Mouse (Mus musculus) bone marrow, adult 2 months (tissue): ENCODE data around the gene Rps3a1.

Experiments used
- CTCF ChIP-seq: fragments of 200-500 bp; IDR thresholded peaks from 2 replicates; pipeline ENCODE4 v1.5.1; 2011; ENCODE audit warnings: low read length, control low read depth; ENCODE audit not compliant: control insufficient read depth, insufficient read depth
- POLR2A ChIP-seq: fragments of 200-500 bp; IDR thresholded peaks from 2 replicates; pipeline ENCODE4 v1.6.1; 2011; ENCODE audit warnings: low read depth, mild to moderate bottlenecking, control low read depth, low read length, borderline replicate concordance; ENCODE audit not compliant: control insufficient read depth

DNA sequence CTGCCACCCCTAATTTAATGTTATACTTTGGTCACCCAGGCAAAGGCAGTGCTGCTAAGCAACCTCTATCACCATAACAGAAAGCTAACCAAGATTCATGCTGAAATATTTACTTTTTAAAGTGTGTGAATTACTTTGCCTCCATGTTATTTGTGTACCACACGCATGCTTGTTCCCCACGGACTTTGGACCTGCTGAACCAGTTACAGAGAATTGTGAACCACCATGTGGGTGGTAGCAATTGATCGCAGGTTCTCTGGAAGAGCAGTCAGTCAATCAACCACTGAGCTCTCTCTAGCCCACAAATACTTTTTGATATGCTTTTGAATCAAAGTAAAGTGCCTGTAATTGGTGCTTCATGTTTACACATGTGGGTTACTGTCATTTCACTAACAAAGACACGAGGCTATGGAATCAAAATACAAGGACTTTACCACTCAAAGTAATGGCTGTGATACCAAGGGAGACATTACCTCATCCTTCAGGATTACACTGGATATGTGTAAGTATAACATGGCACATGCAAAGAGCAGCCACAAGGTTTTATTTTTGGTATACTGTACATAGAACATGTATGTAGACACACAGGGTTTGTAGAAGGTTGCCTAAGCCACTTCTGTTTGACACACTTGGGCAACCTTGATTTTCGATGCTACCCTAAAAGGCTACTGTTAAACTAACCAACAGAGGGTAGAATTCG lies 7.4 kb downstream of the Rps3a1 start:
- TF ChIP-seq POLR2A, result no peak
- no peak for TF ChIP-seq CTCF
